Mouse (Mus musculus) layer of hippocampus, postnatal 25 days (tissue): ENCODE data around the gene Gng12. TPM values are rescaled to one million over a fixed set of nuclear protein-coding genes. Genes with fewer than 3 reads are reported as not detected.

Experiments
- DNase-seq, 2 experiments: peaks; one replicate each; pipeline ENCODE4 v3.0.0; 2022; ENCODE audit warnings: mixed read lengths in 2 of 2, low spot score in 1 of 2; ENCODE audit errors: extremely low spot score in 1 of 2
- total RNA-seq, 2 experiments: library from RNA; stranded (reverse); gene quantifications; 2 replicates each; pipeline ENCODE4 v1.2.3; 2021

The Gng12 gene
- total RNA-seq, 2 experiments from 2014 or later: 64.7 to 82.2 TPM

- no peak for DNase-seq
These were observed 149.2 kb downstream of the Gng12 start for GRCm38 (mm10) chr6:67045424-67045823.

GRCm38 (mm10) chr6:67046937-67047336, 150.7 kb downstream of the Gng12 start:
- DNase-seq: no peak

GRCm38 (mm10) chr6:67048052-67048691, 152.0 kb downstream of the Gng12 start:
- DNase-seq: no peak

GRCm38 (mm10) chr6:67048880-67049694, 152.9 kb downstream of the Gng12 start:
- no peak for DNase-seq

- DNase-seq: no peak
These were observed 153.5 kb downstream of the Gng12 start for GRCm38 (mm10) chr6:67049695-67050038.

GRCm38 (mm10) chr6:67050063-67050462, 153.9 kb downstream of the Gng12 start:
- no peak for DNase-seq

- no peak for DNase-seq
These were observed 160.1 kb downstream of the Gng12 start for GRCm38 (mm10) chr6:67056108-67056888.

GRCm38 (mm10) chr6:67056889-67057564, 160.8 kb downstream of the Gng12 start:
- no peak for DNase-seq

GRCm38 (mm10) chr6:67057574-67057973, 161.4 kb downstream of the Gng12 start:
- DNase-seq: no peak

GRCm38 (mm10) chr6:67057991-67058696, 161.9 kb downstream of the Gng12 start:
- no peak for DNase-seq

- DNase-seq: no peak
These were observed 163.9 kb downstream of the Gng12 start for GRCm38 (mm10) chr6:67060057-67060456.

- no peak for DNase-seq
These were observed 173.1 kb downstream of the Gng12 start for GRCm38 (mm10) chr6:67069219-67069762.

GRCm38 (mm10) chr6:67069800-67070315, 173.7 kb downstream of the Gng12 start:
- DNase-seq: no peak

Other genes starting within 250 kb of the Gng12 start
- gene Vmn1r35, start 210.5 kb upstream of the Gng12 start, total RNA-seq: not detected
- gene Vmn1r36, start 177.2 kb upstream of the Gng12 start, total RNA-seq: not detected
- not detected for gene Vmn1r37, start 167.0 kb upstream of the Gng12 start, total RNA-seq
- gene Vmn1r38, start 113.8 kb upstream of the Gng12 start, total RNA-seq: not detected
- gene Vmn1r39, start 85.8 kb upstream of the Gng12 start, total RNA-seq: not detected
- gene Gadd45a, start 141.1 kb downstream of the Gng12 start, total RNA-seq: 10 to 100 TPM in 1 of 2 experiments, 1 to 10 TPM in 1; 8.2 to 10.5 TPM